Mouse (Mus musculus): ENCODE measurements at regions not wholly inside any gene's neighbourhood (a gene's known extent, or its start where the extent isn't known, plus 50 kb on each side); places are given as distances from the start of the nearest gene placed in this dataset.
"Not testable (repeated sequence)": the region's sequence is repeated elsewhere in the genome, so short reads cannot be mapped to it uniquely, and the experiment has no call there.

DNA sequence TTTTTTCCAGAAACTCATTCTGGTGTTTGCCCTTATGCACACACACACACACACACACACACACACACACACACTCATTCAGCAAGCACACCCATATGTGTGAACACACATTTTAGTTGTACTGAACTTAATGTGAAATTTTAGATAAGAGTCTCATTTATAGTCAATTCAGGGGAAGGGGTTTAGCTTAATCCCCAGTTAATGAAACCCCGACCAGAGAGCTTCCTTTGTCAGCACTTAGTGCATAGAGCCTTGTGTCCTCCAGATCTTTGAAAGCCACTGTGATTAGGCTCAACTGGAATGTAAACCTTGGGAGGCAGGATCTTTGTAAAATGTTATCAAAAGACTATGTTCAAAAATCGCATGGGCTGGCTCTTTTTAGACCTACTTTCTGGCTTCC is 53.4 kb downstream of the Rps12 start:
- in situ Hi-C loops (cut with MboI, MseI), result no loop called here

DNA sequence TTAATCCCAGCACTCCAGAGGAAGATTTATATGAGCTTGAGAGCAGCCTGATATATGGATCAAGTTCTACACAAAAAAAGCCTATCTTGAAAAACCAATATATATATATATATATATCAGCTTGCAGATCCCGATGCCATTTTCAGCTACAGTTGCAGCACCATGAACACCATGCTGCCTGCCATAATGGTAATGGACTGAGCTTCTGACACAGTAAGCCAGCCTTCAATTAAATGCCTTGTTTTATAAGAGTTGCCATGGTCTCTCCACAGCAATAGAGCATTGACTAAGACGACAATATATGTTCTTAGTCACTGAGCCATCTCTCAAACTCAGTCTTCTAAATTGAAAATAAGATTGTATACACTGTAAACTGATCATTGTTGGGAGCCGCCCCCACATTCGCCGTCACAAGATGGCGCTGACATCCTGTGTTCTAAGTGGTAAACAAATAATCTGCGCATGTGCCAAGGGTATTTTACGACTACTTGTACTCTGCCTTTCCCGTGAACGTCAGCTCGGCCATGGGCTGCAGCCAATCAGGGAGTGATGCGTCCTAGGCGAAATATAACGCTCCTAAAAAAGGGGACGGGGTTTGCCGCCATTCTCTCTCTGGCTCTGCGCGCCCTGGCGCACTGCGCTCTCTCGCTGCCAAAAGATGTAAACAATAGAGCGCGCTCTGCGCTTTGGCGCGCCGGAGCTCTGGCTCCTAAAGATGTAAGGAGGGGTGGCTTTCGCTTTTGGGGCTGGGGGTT is 60.9 kb downstream of the Rps12 start:
- in situ Hi-C loops (cut with MboI, MseI), result not testable (repeated sequence)

DNA sequence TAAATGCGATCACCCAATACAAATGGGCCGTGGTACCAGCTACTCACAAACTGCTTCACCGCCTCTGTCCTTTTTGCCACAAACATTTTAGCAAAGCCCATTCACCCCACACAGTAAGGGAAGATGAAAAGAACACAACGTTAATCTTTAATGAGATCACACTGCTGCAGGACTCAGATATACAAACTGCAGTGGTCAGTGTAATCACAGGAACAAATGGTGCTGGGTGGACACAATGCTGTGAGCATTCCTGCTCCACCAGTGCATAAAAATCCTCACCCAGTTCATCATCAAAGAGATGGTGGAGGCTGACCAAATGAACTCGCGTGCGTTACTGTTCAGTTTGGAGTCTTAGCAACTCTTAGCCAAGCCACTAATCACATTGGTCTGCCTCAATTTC is 69.0 kb downstream of the Rps12 start:
- in situ Hi-C loops (cut with MboI, MseI), result loop anchor here (5.0 kb wide), 1 partner anchor 99 kb away; no protein-coding TSS in a partner anchor

DNA sequence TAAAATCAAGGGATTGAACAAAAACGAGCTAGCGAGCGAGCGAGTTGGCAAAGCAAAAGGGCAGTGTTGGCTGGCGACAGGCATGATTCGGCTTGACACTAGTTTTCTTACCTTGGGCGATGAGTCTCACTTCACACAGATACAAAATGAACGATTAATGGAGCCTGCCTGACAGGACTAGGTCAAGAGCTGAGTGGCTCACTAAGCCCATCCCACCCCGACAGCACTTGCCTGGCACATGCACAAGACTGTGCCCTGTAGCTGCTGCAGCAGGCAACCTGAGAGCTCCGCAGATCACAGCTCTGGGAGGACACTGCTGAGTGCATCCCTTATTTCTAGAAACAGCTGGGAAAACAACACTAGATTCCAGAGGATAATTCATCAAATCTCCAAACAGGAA is 71.6 kb downstream of the Rps12 start:
- in situ Hi-C loops (cut with MboI, MseI), result loop anchor here (5.0 kb wide), 1 partner anchor 102 kb away; no protein-coding TSS in a partner anchor

DNA sequence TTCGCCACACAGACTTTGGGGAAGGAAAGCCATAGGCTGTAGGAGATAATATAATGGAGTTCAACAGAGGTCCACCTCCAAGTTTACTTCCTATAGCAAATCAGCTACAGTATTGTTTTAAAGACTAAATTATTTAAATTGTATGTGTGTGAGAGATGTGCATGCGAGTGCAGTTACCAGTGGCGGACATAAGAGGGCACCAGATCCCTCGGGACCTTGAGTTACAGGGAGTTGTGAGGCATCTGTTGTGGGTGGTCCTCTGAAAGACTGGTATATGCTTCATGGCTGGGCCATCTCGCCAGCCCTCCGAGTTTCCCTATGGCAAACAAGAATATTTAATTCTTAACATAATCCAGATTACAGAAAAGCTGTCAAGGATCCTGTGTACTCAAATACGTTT is 72.0 kb downstream of the Rps12 start:
- in situ Hi-C loops (cut with MboI, MseI), result loop anchor here (5.0 kb wide), 1 partner anchor 102 kb away; no protein-coding TSS in a partner anchor

DNA sequence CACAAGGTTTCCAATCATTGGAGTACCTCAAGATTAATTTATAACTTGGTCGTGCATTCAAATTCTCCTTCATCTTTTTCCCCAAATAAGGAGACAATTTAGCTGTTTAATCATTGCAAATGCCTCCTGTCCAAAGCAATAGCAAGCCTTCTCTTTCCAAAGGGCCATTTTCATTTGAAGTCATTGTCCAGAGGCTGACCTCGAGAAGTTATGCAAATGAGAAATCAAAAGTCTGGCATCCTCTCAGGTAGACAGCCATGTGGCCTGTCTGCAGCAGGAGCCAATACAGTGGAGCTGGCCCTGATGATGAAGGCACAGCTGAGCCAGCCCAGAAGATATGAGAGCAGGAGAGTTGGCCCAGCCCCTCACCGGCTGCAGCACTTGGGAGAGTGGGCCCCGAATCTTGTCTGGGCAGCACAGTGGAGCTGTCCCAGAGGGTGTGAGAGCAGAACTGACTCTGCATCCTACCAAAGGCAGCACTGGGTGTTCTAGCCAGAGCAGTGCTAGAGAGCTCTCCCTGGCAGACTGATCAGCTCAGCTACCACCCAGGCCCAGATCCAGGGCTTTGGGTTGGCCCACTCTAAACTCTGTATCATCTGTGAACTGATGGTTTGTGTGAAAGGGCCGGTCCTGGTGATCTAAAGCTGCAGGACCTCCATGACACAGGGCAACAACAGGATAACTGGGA is 74.2 kb downstream of the Rps12 start:
- in situ Hi-C loops (cut with MboI, MseI), result no loop called here

DNA sequence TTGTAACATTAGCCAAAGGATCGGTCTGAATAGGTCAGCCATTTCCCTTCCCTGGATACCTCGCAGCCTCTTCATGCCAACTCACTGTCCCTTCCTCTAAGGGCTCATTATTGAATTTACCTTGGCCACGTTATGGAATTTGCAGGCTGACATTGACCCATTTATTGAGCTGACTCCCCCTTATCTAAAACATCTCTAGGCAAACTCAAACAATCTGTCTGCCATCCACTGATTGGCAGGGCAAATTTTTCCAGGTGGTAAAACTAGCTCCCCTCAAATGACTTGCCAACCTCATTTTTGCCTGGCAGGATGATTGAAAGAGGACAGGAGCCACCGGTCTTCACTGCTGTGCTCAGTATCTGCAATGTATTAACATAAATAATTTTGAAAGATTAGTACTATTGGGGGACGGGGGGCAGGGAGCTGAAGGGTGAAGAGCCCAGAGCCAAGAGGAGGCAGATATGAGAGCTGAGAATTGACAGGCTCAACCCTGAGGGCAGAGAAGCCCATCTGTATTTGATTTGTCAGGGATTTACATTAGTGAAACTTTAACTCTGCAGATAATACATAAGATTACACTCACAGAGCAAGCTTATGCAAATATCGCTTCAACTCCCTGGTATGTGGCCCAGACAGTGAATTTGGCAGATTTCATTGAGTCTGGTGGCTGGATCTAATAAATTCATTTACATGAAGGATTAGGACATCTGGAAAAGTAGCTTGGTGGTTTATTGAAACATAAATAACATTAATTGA is 75.5 kb downstream of the Rps12 start:
- in situ Hi-C loops (cut with MboI, MseI), result no loop called here

DNA sequence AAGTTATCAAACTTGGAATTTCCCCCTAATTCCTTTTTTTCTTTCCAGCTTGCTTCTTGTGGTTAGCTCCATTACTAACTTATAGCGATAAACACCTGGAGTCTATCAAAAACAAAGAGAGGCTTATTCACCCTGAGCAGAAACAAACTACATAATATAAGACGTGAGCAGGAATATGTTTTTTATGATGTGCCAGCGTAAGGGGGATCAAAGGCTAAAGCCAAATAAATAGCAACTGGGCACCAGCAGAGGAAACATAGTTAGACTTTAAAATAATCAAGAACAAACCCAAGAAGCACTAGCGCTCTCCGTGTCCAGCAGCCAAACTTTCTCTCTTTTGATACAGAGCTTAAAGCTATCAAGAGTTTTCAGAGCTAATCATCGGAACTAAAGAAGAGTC is 76.1 kb downstream of the Rps12 start:
- in situ Hi-C loops (cut with MboI, MseI), result no loop called here

DNA sequence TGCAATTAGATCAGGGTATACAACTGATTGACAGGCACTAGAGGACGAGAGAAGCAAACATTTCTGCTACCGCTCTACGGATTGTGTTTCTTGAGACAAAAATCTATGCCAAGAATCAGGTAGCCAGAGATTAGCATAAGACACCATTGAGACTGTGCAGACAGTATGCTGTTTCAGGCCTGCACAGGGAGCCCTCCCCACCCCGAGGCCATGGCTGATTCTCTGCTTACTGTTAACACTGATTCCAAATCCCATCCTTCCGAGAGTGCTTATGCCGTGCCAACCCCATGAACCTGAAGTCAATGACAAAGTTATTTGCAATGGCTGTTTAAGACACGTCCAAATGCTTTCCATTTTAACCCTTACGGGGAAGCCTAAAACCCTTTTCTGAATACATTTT is 78.8 kb downstream of the Rps12 start:
- in situ Hi-C loops (cut with MboI, MseI), result no loop called here

DNA sequence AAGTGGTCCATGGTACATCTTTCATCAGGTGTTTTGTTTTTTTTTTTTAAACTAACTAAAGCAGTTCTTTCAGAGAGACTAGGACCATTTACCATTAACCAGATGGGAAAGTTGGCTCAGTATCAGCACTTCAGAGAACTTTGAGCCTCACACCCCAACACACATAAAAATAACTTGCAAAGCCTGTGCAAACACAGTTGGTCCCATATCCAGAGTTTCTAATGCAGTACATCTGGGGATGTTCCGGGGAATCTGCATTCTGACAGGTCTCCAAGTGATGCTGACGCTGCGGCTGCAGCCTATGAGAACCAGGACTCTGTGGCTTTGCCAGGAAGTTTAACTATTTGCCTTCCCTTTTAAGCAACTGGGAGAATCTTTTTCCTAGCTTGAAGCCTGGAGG is 79.9 kb downstream of the Rps12 start:
- in situ Hi-C loops (cut with MboI, MseI), result no loop called here

DNA sequence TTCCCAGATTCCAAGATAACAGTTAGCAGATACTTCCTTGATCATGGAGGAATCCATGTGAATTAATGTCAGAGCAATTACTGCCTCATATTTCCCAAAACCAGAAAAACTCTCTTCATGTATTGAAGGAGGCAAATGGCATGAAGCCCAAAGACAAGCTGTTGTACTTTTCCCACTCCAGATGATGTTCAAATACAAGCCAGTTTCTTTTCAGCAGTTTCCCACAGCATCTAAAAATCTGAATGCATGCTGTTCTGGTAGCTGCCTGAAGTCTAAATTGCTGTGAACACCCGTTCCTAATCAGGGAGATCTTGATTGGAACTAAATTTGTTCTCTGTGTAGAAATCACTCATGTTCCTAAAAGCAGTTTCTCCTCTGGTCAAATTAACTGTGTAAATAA is 83.0 kb downstream of the Rps12 start:
- in situ Hi-C loops (cut with MboI, MseI), result no loop called here

DNA sequence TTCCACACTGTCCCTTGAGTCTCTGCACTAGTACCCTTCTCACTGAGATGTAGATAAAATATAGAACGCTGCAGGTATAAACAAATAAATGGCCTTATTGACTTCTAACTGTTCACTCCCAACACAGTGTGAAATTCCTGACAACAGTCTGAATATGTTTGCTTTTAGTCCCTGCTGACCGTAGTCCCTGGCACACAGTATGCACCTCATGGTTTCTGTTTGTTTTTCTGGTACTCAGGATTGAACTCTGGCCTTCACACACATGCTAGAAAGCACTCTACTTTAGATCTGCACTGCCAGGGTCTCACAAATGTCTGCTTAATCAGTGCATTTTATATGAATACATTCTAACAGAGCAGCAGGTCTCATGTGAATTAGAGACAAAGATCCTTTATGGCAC is 95.8 kb downstream of the Rps12 start:
- in situ Hi-C loops (cut with MboI, MseI), result no loop called here

DNA sequence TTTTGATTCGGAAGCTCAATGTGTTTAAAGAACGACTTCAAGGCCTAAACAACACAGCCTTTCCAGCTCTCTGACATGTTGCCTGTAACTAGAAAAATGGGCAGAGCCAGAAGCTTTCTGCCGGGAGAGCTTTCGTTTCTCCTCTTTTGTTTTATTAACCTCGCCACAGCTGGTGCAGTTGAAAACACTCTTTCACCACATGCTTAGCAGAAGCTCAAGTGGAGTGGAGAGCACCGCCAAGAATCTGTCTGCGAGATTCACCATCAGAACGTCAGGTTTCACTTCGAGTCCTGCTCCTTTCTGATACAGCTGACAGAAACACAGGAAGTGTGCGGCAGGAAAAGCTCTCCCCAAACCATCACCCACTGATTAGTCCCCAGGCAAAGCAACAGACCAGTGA is 100.1 kb downstream of the Rps12 start:
- in situ Hi-C loops (cut with MboI, MseI), result loop anchor here (10.0 kb wide), 1 partner anchor 1008 kb away; no protein-coding TSS in a partner anchor

DNA sequence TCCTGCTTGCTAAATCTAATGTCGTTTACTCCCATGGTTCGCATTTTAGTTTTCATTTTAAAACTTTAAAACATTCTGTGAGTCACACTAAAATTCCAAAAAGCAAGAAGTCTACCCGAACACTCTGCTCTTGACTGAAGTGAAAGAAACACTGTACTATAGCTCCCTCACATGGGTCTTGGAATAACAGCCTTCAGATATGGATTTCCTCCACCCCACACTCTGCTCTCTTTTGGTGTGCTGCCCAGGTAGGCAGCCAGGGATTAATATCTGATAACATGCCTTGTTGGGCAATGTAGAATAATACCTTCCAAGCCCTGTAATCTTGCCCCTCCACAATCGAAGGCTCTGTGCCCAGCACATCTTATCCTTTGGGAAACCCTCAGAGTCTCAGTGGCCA is 104.0 kb downstream of the Rps12 start:
- in situ Hi-C loops (cut with MboI, MseI), result loop anchor here (10.0 kb wide), 1 partner anchor 1012 kb away; no protein-coding TSS in a partner anchor

DNA sequence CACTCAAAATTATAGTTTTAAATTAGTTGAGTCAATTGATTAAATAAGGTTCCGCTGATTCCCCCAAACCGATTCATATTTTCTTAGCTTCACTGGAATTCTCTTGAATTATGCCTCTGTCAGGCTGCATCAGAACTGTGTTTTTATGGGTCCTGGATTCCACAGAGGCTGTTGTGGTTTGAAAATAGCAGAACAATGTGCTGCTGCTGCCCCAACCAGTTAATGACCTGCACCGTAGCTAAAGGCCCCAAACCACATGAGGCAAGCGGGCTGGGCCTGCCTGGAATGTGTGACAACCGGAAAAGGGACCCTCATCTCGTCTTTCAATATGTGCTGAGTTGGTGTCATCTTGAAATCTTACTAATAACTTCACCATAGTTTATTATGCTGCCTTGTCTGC is 111.2 kb downstream of the Rps12 start:
- in situ Hi-C loops (cut with MboI, MseI), result no loop called here

DNA sequence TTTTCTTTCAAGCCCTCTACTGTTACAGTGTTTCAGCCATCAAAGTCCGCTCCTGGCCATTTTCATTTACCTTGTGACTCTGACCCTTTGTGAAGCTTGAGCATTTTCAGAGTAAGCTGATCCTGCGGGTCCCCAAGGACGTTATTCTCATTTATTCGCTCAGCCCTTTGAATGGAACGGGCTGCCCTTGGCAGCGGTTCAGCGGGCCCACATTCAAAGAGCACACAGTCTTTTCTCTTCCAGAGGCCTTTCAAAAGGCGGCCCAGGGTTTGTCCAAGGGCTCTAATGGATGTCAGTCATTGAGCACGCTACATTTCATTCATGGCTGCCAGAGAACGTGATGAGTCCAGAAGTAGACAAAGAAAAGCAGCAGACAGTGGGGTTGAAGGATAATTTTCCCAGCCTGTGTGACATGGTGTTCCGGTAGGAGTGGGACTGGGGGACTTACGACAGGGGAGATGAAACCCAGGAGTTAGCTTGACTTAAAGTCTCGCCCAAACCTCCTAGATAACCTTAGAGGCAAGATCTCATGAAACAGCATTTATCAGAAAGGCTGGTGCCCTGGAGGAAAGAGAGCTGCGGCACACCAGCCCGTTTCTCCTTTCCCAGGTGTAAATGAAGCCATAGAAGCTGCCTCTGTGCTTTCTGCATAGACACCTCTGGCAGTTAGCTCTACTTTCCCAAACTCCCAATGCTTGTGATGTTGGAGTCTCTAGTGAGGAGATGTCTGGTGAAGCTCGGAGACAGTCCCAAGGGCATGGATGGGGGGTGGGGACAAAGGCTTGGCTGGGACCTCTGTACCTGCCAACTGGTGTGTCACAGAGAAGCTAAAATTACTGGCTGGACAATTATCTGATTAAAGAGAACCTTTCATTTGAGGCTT is 112.2 kb downstream of the Rps12 start:
- in situ Hi-C loops (cut with MboI, MseI), result no loop called here

DNA sequence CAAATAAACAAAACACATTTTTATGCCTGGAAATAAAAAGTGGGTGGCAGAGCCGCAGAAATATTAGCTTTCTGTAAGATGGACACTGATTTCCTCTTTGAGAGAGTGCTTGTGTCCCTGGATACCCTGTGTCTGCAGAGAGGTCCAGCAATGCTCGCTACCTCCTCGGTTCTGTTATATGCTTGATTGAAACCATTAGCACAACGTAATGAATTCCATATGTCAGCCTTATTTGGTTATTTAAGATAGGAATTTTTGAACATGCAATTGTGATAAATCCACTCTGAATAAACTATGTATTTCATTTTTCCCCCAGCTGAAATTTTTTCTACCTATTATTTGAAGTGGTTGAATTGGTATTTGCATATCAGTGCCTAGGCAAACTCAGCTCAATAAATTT is 114.8 kb downstream of the Rps12 start:
- in situ Hi-C loops (cut with MboI, MseI), result no loop called here

DNA sequence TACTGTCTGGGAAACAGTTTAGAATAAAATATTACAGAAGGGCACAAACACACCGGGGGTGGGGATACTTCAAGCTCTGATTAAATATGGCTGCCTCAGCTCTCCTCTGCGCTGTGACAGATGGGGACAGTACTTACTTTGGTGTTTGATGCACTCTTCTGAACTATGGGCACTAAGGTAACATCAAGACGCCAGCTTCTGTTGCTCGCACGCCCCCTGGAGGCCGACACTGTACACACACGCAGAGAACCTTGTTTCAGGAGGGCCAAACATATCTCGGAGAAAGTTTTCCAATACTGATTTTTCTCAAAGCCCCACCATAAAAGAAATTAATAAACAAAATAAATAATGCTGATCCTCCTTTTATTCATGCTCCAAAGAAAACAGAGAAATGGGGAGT is 115.6 kb downstream of the Rps12 start:
- in situ Hi-C loops (cut with MboI, MseI), result no loop called here

DNA sequence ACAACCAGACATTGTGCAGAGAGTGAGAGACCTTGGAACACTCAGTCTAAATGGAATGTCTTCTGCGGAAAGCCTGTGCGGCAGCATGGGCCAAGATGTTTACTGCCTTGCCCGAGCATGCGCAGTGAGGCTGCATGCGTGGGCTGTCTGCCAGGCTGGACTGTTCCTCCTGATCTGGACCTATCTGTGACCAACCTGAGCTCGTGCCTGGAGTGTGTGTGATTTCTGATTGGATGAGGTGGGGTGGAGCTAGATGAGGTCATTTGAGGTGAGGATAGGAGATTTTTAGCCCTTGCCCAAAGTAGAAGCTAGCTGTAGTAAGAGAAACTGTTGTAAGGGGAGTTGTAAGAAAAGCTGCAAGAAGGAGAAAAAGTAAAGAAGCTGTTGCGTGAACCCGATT is 121.2 kb downstream of the Rps12 start:
- in situ Hi-C loops (cut with MboI, MseI), result not testable (repeated sequence)

DNA sequence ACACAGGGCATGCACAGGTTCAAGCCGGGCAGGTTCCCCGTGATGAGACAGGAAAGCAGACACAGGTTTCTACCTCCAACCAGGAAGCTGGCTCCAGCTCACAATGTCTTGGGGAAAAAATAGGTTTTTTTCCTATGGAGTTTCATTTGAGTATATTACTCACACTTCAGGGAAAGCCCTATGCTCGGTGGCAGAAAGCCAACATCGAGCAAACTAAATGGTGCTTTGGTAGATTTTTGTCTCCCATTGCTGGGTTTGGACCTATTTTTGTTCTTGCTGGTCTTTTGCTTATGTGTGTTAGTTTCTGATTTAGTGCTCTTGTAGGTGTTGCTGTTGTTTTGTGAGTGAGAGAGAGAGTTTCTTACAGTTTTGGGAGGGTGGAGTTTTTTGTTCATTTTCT is 160.9 kb downstream of the Rps12 start:
- in situ Hi-C loops (cut with MboI, MseI), result no loop called here

DNA sequence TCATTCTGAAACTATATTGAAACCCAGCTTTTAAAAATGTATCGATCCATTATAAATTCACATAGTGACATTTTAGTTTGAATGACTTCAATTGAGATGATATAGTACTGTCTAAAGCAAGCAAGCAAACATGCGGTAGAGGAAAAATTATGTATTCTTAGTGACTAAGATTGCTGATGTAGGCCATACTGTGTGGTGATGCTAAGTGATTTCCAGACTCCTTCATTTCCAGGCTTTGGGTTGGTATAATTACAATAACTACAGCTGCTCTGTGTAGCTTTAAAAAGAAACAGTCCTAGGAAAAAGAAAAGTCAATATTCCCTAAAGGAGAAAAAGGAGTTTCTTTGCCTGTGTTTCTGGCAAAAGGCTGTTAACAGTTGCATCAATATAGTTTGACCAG is 175.0 kb downstream of the Rps12 start:
- in situ Hi-C loops (cut with MboI, MseI), result no loop called here
